Mouse (Mus musculus) spleen, adult 2 months (tissue): ENCODE data around the gene Grik4.

Experiments used
- CTCF ChIP-seq: fragments of 200-500 bp; IDR thresholded peaks from 2 replicates; pipeline ENCODE4 v1.5.1; 2011; ENCODE audit warnings: mild to moderate bottlenecking, inconsistent platforms; ENCODE audit not compliant: insufficient read depth, insufficient read length, insufficient replicate concordance; ENCODE audit errors: extremely low read depth
- POLR2A ChIP-seq: fragments of 200-500 bp; IDR thresholded peaks from 2 replicates; pipeline ENCODE4 v1.6.1; 2011; ENCODE audit warnings: low read depth, low read length, inconsistent platforms

DNA sequence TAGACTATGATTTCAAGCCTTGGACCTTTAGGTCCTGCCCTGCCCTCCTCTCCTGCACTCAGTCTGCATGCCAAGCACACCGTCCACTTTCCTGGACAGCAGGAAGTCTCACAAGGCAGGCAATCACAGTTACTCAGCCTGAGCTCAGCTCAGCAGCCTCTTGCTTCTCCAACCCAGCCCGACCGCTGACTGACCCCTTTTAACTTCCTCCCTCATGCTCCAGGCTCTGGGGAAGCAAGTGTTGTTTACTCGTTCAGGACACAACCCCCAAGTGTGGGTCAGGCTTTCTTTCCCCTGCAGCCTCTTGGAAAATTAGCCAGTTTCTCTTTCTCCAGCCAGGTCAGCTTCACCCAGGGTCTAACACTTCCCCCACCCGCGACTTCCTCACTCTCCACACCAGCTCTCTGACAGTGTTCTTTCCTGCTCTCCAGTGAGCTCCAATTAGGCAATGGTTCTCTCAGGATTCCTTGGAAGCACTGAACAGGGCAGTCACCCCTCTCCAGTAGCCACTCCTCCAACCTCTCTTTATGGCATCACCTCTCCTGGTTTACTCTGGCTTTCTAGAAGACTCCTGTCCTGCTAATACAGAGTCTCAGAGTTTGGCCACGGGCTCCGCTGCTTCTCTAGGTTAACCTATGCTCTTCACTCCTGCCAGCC is 35.5 kb downstream of the Grik4 start:
- no peak for TF ChIP-seq CTCF
- no peak for TF ChIP-seq POLR2A
